Mouse (Mus musculus) liver (tissue): ENCODE measurements around the gene Zfp568.

Source experiments
- DNase-seq: peaks from one replicate; pipeline ENCODE4 v3.0.0-alpha.2; 2020; ENCODE audit warnings: mixed read lengths

The Zfp568 gene

DNA sequence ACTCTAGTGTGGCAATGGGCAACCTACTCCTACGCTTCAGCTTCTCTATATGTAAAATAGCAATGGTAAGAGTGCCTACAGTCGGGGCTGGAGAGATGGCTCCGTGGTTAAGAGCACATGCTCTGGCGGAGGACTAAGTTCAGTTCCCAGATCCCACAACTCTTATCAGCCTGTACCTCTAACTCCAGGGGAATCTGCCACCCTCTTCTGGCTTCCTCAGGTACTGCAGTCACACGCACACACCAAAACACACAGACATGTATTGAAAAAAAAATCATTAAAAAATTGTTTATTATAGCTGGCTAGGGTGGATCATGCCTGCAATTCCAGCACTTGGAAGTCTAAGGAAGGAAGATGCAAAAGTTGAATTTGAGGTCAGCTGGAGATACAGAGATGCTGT is 78.7 kb downstream of the Zfp568 start:
- DNase-seq: peak; percentile 30

DNA sequence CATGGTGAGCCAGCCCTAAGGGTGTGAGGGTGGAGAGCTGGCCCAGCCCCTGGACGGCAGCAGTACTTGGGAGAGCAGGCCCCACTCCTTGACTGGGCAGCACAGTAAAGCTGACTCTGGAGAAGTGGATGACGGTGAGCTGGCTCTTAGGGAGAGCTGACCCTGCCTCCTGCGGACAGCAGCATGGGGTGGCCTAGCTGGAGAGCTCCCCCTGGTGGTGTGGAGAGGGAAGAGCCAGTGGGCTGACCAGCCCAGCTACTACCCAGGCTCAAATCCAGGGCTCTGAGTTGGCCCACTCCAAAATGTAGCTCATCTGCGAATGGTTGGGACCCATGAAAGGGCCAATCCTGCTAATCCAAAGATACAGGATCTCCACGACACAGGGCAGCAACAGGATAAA is 80.9 kb downstream of the Zfp568 start:
- DNase-seq: no peak

DNA sequence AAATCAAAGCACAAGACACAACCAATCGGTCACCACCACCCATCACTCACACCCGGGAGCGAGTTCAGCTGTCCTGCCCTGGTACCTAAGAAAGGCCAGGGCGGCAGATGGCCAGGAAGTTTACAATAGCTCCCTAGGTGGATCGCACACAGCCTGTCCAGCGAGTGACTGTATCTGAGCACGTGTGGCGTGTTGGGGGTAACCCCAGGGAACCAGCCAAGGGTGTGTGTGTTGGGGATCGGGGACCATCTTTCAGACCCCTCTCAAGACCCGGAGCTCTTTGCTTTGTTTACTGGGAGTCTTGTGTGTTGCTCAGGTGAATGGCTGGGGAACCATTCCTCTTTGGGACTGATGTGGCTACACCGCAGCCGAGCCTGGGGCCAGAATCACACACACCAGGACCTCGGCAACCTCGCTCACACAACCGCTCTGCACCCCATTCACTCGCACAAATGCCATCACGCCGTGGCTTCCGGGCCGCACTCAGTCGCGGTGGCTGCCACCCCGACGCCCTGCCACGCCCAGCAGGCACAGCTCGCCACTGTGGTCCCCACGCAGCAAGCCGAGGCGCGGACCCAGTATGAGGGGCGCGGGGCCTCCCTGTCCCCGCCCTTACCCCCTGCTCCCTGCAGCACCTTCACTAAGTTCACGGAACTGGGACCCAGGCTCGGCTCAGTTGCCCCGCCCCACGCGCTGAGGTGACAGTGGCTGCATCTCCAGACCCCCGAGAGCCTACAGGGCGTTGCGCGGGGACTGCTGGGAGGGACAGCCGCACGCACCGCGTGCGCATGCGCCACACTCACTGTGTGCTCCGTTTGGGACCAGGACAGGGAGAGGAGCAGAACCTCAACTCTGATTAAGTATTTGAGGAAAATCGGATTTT is 88.6 kb downstream of the Zfp568 start, which contains the start of gene Zfp82:
Zfp82 (minus strand) TSS at position 755 of the 883 bp plus-strand sequence.
- DNase-seq: peak; percentile 92
